Mouse (Mus musculus): ENCODE measurements around the gene Gm20517. TPM values are rescaled to one million over a fixed set of nuclear protein-coding genes. Genes with fewer than 3 reads are reported as not detected.

Gene Gm20517
- 0.70 and 0.91 TPM in 2 replicates for polyA plus RNA-seq (2014; fragmentation: Nextera tagmentation; extraction: Ambion mirVana)

DNA sequence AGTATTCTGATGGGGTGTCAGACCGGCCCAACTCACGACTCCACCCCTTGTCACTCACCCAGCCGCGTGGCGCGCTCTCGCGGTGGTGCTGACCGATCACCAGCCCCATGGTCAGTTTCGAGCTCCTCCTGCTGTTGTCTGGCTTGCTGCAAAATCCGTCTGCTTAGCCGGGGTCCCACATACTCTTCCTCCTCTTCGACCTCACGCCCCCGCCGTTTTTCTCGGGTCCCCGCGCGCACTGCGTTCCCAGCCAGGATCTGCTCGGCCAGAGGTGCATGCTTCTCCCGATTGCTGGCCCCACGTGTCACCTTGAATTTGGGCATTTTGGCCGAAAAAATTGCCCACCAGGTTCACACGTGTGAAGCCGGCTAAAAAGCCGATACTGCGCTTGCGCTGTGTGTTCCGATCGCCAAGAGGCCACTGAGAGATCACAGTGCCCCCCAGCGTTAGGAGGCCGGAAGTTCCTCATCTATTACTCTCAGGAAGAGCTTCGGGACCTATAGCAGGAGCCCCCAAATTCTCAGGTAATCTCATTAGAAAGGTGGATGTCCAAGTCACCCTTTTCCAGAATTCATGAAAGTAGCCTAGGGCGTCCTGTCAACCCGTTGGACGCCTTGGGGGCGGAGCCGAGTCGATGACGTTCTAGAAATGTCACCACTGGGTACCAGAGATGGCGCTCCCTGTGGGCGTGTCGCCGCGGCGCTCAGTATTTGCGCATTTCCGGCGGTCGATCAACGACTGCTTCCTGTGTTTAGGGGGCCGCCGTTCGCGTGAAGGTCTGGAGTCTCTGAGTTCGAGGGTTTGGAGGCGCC lies at the start of gene Gm20517, which contains the start of the genes Bysl and Med20:
Gm20517 (plus strand) TSS at position 741 of the 812 bp plus-strand sequence.
Bysl (minus strand) TSS at position 644 of the 812 bp plus-strand sequence.
Med20 (plus strand) TSS at position 734 of the 812 bp plus-strand sequence.
- Histone ChIP-seq H3K27me3 (ENCODE audit: control insufficient read depth, insufficient read depth, low read length) (no peaks in the 10 kb centered on the region), H3K9ac (ENCODE audit: low read length) (peak within 1 kb of the TSS; percentile 73), H3K4me3 (ENCODE audit: low read depth, low read length) (peak within 1 kb of the TSS; percentile 88), H3K36me3 (ENCODE audit: control insufficient read depth, insufficient read depth, low read length) (peaks cover 2% of the 10 kb centered on the region; the same call in 1 of the 2 replicates), H3K4me2 (ENCODE audit: low read depth) (peak within 1 kb of the TSS; percentile 88), H3K9me3 (ENCODE audit: control insufficient read depth, low read length) (no peaks in the 10 kb centered on the region), H3K27ac (ENCODE audit: low read depth, low read length) (no peak within 1 kb of the TSS), H3K4me1 (ENCODE audit: control insufficient read depth, insufficient read depth, low read length) (peaks cover 11% of the 10 kb centered on the region)
- under 1% methylated on average over 59 of the region's 59 CpGs for WGBS
- DNase-seq (ENCODE audit: low spot score), result peak; percentile 97
- peak; percentile 92 for ATAC-seq (ENCODE audit: insufficient read depth, low FRiP score, low TSS enrichment)

DNA sequence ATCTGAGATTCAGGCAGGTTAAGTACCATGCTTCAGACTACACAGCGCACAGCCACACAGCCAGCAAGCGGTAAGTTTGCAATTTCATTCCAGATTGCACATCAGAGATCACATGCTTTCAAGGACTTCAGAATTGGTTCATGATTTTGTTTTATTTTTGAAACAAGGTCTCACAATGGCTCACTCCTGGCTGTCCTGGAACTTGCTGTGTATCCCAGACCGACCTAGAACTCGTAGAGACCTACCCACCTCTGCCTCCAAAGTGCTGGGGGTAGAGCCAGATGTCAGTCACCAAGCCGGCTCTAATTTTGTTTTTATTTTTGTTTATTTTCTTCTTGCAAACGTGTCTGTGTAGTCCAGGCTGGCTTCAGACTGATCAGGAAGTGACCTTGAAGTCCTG lies 48.5 kb upstream of the Gm20517 start:
- Histone ChIP-seq H3K9me3 (ENCODE audit: control insufficient read depth, low read length) (no peaks in the 10 kb centered on the region), H3K4me2 (ENCODE audit: low read depth) (no peak overlapping the region), H3K9ac (ENCODE audit: low read length) (no peak overlapping the region), H3K36me3 (ENCODE audit: control insufficient read depth, insufficient read depth, low read length) (no peaks in the 10 kb centered on the region), H3K4me1 (ENCODE audit: control insufficient read depth, insufficient read depth, low read length) (no peaks in the 10 kb centered on the region), H3K27ac (ENCODE audit: low read depth, low read length) (no peak overlapping the region), H3K27me3 (ENCODE audit: control insufficient read depth, insufficient read depth, low read length) (no peaks in the 10 kb centered on the region), H3K4me3 (ENCODE audit: low read depth, low read length) (no peak overlapping the region)
- 82% methylated on average over 6 of the region's 6 CpGs for WGBS
- no peak for ATAC-seq (ENCODE audit: insufficient read depth, low FRiP score, low TSS enrichment)
- no peak for DNase-seq (ENCODE audit: low spot score)

- no peak overlapping the region for H3K4me2 ChIP-seq (ENCODE audit: low read depth)
- no peak for ATAC-seq (ENCODE audit: insufficient read depth, low FRiP score, low TSS enrichment)
- H3K27ac ChIP-seq (ENCODE audit: low read depth, low read length), result no peak overlapping the region
- DNase-seq (ENCODE audit: low spot score), result no peak
- no peak overlapping the region for H3K9ac ChIP-seq (ENCODE audit: low read length)
- H3K9me3 ChIP-seq (ENCODE audit: control insufficient read depth, low read length), result no peaks in the 10 kb centered on the region
- H3K36me3 ChIP-seq (ENCODE audit: control insufficient read depth, insufficient read depth, low read length), result no peaks in the 10 kb centered on the region
- 88% methylated on average over 5 of the region's 5 CpGs for WGBS
- H3K4me3 ChIP-seq (ENCODE audit: low read depth, low read length), result no peak overlapping the region
- no peaks in the 10 kb centered on the region for H3K27me3 ChIP-seq (ENCODE audit: control insufficient read depth, insufficient read depth, low read length)
- no peaks in the 10 kb centered on the region for H3K4me1 ChIP-seq (ENCODE audit: control insufficient read depth, insufficient read depth, low read length)
Measured at GRCm38 (mm10) chr17:47564612-47565011, 46.8 kb upstream of the Gm20517 start.

GRCm38 (mm10) chr17:47566133-47566532 lies 45.3 kb upstream of the Gm20517 start:
- Histone ChIP-seq H3K36me3 (ENCODE audit: control insufficient read depth, insufficient read depth, low read length) (no peaks in the 10 kb centered on the region), H3K4me3 (ENCODE audit: low read depth, low read length) (no peak overlapping the region), H3K27me3 (ENCODE audit: control insufficient read depth, insufficient read depth, low read length) (no peaks in the 10 kb centered on the region), H3K9me3 (ENCODE audit: control insufficient read depth, low read length) (no peaks in the 10 kb centered on the region), H3K4me2 (ENCODE audit: low read depth) (no peak overlapping the region), H3K4me1 (ENCODE audit: control insufficient read depth, insufficient read depth, low read length) (no peaks in the 10 kb centered on the region), H3K9ac (ENCODE audit: low read length) (no peak overlapping the region), H3K27ac (ENCODE audit: low read depth, low read length) (no peak overlapping the region)
- peak; percentile 41 for DNase-seq (ENCODE audit: low spot score)
- ATAC-seq (ENCODE audit: insufficient read depth, low FRiP score, low TSS enrichment), result peak; percentile 79
- 19% methylated on average over 2 of the region's 2 CpGs for WGBS

DNA sequence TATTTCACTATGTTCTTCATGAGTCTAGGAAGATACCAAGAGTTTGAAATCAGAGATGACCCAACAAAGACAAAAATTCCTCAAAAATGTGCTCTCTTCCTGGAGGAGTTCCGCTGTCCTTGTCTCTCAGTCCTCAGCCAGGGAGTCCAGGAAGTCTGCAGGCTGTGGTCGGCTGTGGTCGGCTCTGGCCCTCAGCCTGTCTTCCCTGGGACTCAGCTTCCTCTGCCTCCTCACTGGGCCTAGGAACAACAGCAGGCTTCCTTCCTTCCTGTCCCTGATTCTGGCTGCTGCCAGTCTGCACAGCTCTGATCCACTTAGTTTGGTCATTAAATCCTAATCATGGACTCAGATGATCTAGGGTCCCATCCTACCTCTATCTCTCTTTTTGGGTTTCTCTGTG lies 44.1 kb upstream of the Gm20517 start:
- DNase-seq (ENCODE audit: low spot score), result no peak

DNA sequence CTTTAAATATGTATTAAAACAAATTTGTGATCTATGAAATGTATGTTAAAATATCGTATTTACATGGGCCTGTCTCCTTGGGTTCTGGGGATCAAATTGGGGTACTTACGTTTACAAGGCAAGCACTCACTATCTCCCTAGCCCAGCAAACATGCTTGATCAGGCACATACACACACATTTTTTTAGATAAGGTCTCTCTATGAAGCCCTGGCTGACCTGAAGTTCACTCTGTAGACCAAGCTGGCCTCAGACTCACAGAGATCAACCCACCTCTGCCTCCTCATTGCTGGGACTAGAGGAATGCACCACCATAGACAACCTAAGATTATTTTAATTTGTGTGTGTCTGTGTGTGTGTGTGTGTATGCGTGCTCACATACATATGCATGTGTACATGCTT lies 43.0 kb upstream of the Gm20517 start:
- Histone ChIP-seq H3K4me3 (ENCODE audit: low read depth, low read length) (no peak overlapping the region), H3K9me3 (ENCODE audit: control insufficient read depth, low read length) (no peaks in the 10 kb centered on the region), H3K27ac (ENCODE audit: low read depth, low read length) (no peak overlapping the region), H3K36me3 (ENCODE audit: control insufficient read depth, insufficient read depth, low read length) (no peaks in the 10 kb centered on the region), H3K9ac (ENCODE audit: low read length) (no peak overlapping the region), H3K4me1 (ENCODE audit: control insufficient read depth, insufficient read depth, low read length) (no peaks in the 10 kb centered on the region), H3K4me2 (ENCODE audit: low read depth) (no peak overlapping the region), H3K27me3 (ENCODE audit: control insufficient read depth, insufficient read depth, low read length) (no peaks in the 10 kb centered on the region)
- DNase-seq (ENCODE audit: low spot score) (no peak), ATAC-seq (ENCODE audit: insufficient read depth, low FRiP score, low TSS enrichment) (no peak)
- WGBS, result 93% methylated on average over 3 of the region's 3 CpGs

More for the DNA sequence above, 44.1 kb upstream of the Gm20517 start:
- H3K9ac ChIP-seq (ENCODE audit: low read length), result no peak overlapping the region
- no peak for ATAC-seq (ENCODE audit: insufficient read depth, low FRiP score, low TSS enrichment)
- H3K27ac ChIP-seq (ENCODE audit: low read depth, low read length), result no peak overlapping the region
- no peak overlapping the region for H3K4me3 ChIP-seq (ENCODE audit: low read depth, low read length)
- H3K27me3 ChIP-seq (ENCODE audit: control insufficient read depth, insufficient read depth, low read length), result no peaks in the 10 kb centered on the region
- no peak overlapping the region for H3K4me2 ChIP-seq (ENCODE audit: low read depth)
- H3K4me1 ChIP-seq (ENCODE audit: control insufficient read depth, insufficient read depth, low read length), result no peaks in the 10 kb centered on the region
- H3K9me3 ChIP-seq (ENCODE audit: control insufficient read depth, low read length), result no peaks in the 10 kb centered on the region
- H3K36me3 ChIP-seq (ENCODE audit: control insufficient read depth, insufficient read depth, low read length), result no peaks in the 10 kb centered on the region
- WGBS, result 77% methylated on average over 3 of the region's 3 CpGs

DNA sequence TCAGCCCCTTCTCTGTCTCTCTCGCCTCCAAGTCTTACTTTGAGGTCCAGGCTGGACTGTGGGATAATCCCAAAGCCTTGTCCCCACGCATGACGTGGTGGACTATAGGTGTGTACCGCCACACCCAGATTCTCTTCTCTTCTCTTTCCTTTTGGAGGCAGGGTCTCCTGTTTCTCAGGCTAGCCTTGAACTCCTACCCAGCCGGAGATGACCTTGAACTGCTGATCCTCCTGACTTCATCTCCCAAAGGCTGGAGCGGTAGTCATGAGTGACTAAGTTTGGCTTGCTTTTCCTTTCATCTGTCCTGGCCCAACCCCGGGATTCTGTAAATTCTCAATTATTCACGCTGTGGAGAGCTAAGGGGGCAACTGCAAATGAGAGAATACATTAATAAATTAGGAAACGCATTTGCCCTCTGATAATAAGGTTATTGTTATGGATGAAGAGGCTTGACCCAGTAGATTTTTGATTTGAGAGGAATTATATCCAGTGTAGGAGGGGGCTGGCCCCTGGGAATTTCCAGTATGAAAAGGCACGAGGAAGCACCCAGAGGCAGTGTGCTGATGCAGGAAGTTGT lies 42.4 kb upstream of the Gm20517 start:
- peak; percentile 26 for DNase-seq (ENCODE audit: low spot score)
- H3K4me3 ChIP-seq (ENCODE audit: low read depth, low read length), result no peak overlapping the region
- no peak overlapping the region for H3K27ac ChIP-seq (ENCODE audit: low read depth, low read length)

DNA sequence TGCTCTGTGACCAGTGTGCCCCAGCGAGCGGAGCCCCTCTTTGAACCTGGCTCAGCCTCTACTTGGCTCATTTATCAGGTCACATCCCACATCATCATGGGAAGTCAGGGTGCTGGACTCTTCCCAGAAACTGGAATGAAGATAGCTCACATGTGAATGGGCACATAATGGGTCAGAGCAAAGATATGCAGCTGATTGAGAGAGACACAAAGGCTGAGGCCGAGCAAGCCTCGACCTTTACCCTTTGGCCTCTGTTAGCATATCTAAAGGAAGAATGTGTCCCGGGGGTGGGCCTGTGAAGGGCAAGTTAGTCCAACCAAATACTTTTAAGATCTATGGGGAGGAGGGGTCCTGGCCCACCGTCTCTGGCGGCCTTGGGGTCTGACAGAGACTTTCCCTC lies 39.8 kb upstream of the Gm20517 start:
- ATAC-seq (ENCODE audit: insufficient read depth, low FRiP score, low TSS enrichment), result no peak
- Histone ChIP-seq H3K4me2 (ENCODE audit: low read depth) (no peak overlapping the region), H3K27me3 (ENCODE audit: control insufficient read depth, insufficient read depth, low read length) (no peaks in the 10 kb centered on the region), H3K4me3 (ENCODE audit: low read depth, low read length) (no peak overlapping the region), H3K9me3 (ENCODE audit: control insufficient read depth, low read length) (no peaks in the 10 kb centered on the region), H3K27ac (ENCODE audit: low read depth, low read length) (no peak overlapping the region), H3K4me1 (ENCODE audit: control insufficient read depth, insufficient read depth, low read length) (no peaks in the 10 kb centered on the region), H3K36me3 (ENCODE audit: control insufficient read depth, insufficient read depth, low read length) (no peaks in the 10 kb centered on the region), H3K9ac (ENCODE audit: low read length) (no peak overlapping the region)
- DNase-seq (ENCODE audit: low spot score), result no peak
- 21% methylated on average over 7 of the region's 7 CpGs for WGBS

More for the DNA sequence above, 42.4 kb upstream of the Gm20517 start:
- 55% methylated on average over 10 of the region's 10 CpGs for WGBS
- no peaks in the 10 kb centered on the region for H3K27me3 ChIP-seq (ENCODE audit: control insufficient read depth, insufficient read depth, low read length)
- no peak overlapping the region for H3K9ac ChIP-seq (ENCODE audit: low read length)
- no peaks in the 10 kb centered on the region for H3K9me3 ChIP-seq (ENCODE audit: control insufficient read depth, low read length)
- no peak for ATAC-seq (ENCODE audit: insufficient read depth, low FRiP score, low TSS enrichment)
- no peak overlapping the region for H3K4me2 ChIP-seq (ENCODE audit: low read depth)
- H3K36me3 ChIP-seq (ENCODE audit: control insufficient read depth, insufficient read depth, low read length), result no peaks in the 10 kb centered on the region
- no peaks in the 10 kb centered on the region for H3K4me1 ChIP-seq (ENCODE audit: control insufficient read depth, insufficient read depth, low read length)

DNA sequence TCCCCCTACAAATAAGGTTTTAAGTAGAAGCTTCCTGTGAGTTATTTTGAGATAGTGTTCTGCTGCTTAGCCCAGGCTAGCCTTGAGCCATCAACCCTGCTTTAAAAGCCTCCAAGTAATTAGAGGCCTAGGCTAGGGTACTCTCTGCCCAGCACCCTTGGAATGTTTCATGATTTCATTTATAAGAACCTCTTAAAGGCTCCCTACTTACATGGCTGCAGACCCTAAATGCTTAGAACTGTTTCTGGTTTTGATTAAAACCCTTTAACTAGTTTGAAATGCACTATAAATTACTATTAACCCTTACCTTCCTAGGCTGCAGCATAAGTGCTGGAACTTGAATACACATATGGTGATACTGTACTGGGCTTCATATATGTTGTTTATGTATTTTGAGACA lies 39.0 kb upstream of the Gm20517 start:
- no peak overlapping the region for H3K4me3 ChIP-seq (ENCODE audit: low read depth, low read length)
- no peaks in the 10 kb centered on the region for H3K4me1 ChIP-seq (ENCODE audit: control insufficient read depth, insufficient read depth, low read length)
- no peaks in the 10 kb centered on the region for H3K36me3 ChIP-seq (ENCODE audit: control insufficient read depth, insufficient read depth, low read length)
- no peak overlapping the region for H3K27ac ChIP-seq (ENCODE audit: low read depth, low read length)
- no peaks in the 10 kb centered on the region for H3K27me3 ChIP-seq (ENCODE audit: control insufficient read depth, insufficient read depth, low read length)
- ATAC-seq (ENCODE audit: insufficient read depth, low FRiP score, low TSS enrichment) (no peak), DNase-seq (ENCODE audit: low spot score) (no peak)
- no peak overlapping the region for H3K9ac ChIP-seq (ENCODE audit: low read length)
- no peaks in the 10 kb centered on the region for H3K9me3 ChIP-seq (ENCODE audit: control insufficient read depth, low read length)
- H3K4me2 ChIP-seq (ENCODE audit: low read depth), result no peak overlapping the region

Measured in neural tube, embryonic 11.5 days (tissue).